Mouse (Mus musculus) neural tube, embryonic 12.5 days (tissue): Measurements from ENCODE around the gene Tubb3. TPM values are rescaled to one million over a fixed set of nuclear protein-coding genes. Genes with fewer than 3 reads are reported as not detected.
"Not testable (repeated sequence)": the region's sequence is repeated elsewhere in the genome, so short reads cannot be mapped to it uniquely, and the experiment has no call there.

Experiments used
- ATAC-seq: fragments of 200-750 bp; cut with Nextera tagmentation; 2 replicates; pipeline ENCODE4 v1.8.0; 2017; ENCODE audit warnings: low read depth, mild to moderate bottlenecking, moderate TSS enrichment, moderate library complexity; ENCODE audit not compliant: low FRiP score
- H3K27ac ChIP-seq: fragments of 300-500 bp; sonication (generic); 2 replicates; pipeline ENCODE4 v1.5.1; 2016
- H3K27me3 ChIP-seq: fragments of 300-500 bp; sonication (generic); replicated peaks from 2 replicates; pipeline ENCODE4 v1.6.1; 2016; ENCODE audit warnings: mild to moderate bottlenecking
- H3K36me3 ChIP-seq: fragments of 300-500 bp; sonication (generic); 2 replicates; pipeline ENCODE4 v1.6.1; 2016; ENCODE audit warnings: mild to moderate bottlenecking
- H3K4me1 ChIP-seq: fragments of 300-500 bp; sonication (generic); 2 replicates; pipeline ENCODE4 v1.6.1; 2016
- H3K4me2 ChIP-seq: fragments of 300-500 bp; sonication (generic); replicated peaks from 2 replicates; pipeline ENCODE4 v1.6.1; 2016; ENCODE audit warnings: mild to moderate bottlenecking
- H3K4me3 ChIP-seq: fragments of 300-500 bp; sonication (generic); 2 replicates; pipeline ENCODE4 v1.5.1; 2016
- H3K9ac ChIP-seq: fragments of 300-500 bp; sonication (generic); 2 replicates; pipeline ENCODE4 v1.6.1; 2016; ENCODE audit warnings: mild to moderate bottlenecking
- H3K9me3 ChIP-seq: fragments of 300-500 bp; sonication (generic); 2 replicates; pipeline ENCODE4 v1.6.1; 2016; ENCODE audit warnings: mild to moderate bottlenecking
- WGBS: fragments of 180-500 bp; shearing (Covaris S2); methylation state at CpG from one replicate; pipeline ENCODE4 v1.1.7; 2016; 5-methylcytosine and 5-hydroxymethylcytosine counted together
- polyA plus RNA-seq: library from polyadenylated mRNA; unstranded; fragments of >200 nt; fragmentation: Nextera tagmentation; extraction: Ambion mirVana; gene quantifications from 2 replicates; pipeline ENCODE4 v1.2.1, GENCODE M21; 2016

The Tubb3 gene
- polyA plus RNA-seq, 1 experiment from 2014 or later: 1,244 TPM

- H3K36me3 ChIP-seq: peaks cover 31% of the 10 kb centered on the region
- WGBS: 84% methylated on average over 5 of the region's 5 CpGs
- H3K4me1 ChIP-seq: peaks cover 19% of the 10 kb centered on the region
Observed at GRCm38 (mm10) chr8:123414997-123415696, 3.9 kb downstream of the Tubb3 start.

GRCm38 (mm10) chr8:123415967-123416943 is 5.0 kb downstream of the Tubb3 start:
- peaks cover 42% of the 10 kb centered on the region for H3K36me3 ChIP-seq
- H3K4me2 ChIP-seq: peak overlapping the region; percentile 69
- 83% methylated on average over 8 of the region's 8 CpGs for WGBS
- no peak for ATAC-seq
- no peaks in the 10 kb centered on the region for H3K27me3 ChIP-seq
- no peak overlapping the region for H3K27ac ChIP-seq
- H3K4me1 ChIP-seq: peaks cover 14% of the 10 kb centered on the region
- H3K4me3 ChIP-seq: no peak overlapping the region
- H3K9ac ChIP-seq: peak overlapping the region; percentile 33; the same call in 1 of the 2 replicates
- no peaks in the 10 kb centered on the region for H3K9me3 ChIP-seq

More at GRCm38 (mm10) chr8:123414997-123415696, 3.9 kb downstream of the Tubb3 start:
- not testable (repeated sequence) for H3K27ac ChIP-seq, H3K9me3 ChIP-seq, H3K27me3 ChIP-seq, ATAC-seq, H3K9ac ChIP-seq
- Histone ChIP-seq H3K4me2 (peak overlapping the region; percentile 69), H3K4me3 (peak overlapping the region; percentile 79; the same call in 1 of the 2 replicates)

GRCm38 (mm10) chr8:123416944-123417555 is 5.8 kb downstream of the Tubb3 start:
- H3K4me2 ChIP-seq: peak overlapping the region; percentile 40
- no peaks in the 10 kb centered on the region for H3K9me3 ChIP-seq
- H3K4me3 ChIP-seq: no peak overlapping the region
- 78% methylated on average over 8 of the region's 8 CpGs for WGBS
- ATAC-seq: no peak
- H3K4me1 ChIP-seq: peaks cover 14% of the 10 kb centered on the region
- no peak overlapping the region for H3K9ac ChIP-seq
- peaks cover 47% of the 10 kb centered on the region for H3K36me3 ChIP-seq
- H3K27me3 ChIP-seq: no peaks in the 10 kb centered on the region
- H3K27ac ChIP-seq: no peak overlapping the region

GRCm38 (mm10) chr8:123419711-123420110 is 8.5 kb downstream of the Tubb3 start:
- peaks cover 9% of the 10 kb centered on the region for H3K4me1 ChIP-seq
- H3K9me3 ChIP-seq: no peaks in the 10 kb centered on the region
- no peak overlapping the region for H3K27ac ChIP-seq
- no peaks in the 10 kb centered on the region for H3K27me3 ChIP-seq
- no peak overlapping the region for H3K4me2 ChIP-seq
- peaks cover 51% of the 10 kb centered on the region for H3K36me3 ChIP-seq
- no peak overlapping the region for H3K4me3 ChIP-seq
- ATAC-seq: no peak
- no peak overlapping the region for H3K9ac ChIP-seq
- WGBS: 88% methylated on average over 4 of the region's 4 CpGs

GRCm38 (mm10) chr8:123420525-123421281 is 9.5 kb downstream of the Tubb3 start:
- H3K36me3 ChIP-seq: peaks cover 51% of the 10 kb centered on the region
- no peak overlapping the region for H3K9ac ChIP-seq
- WGBS: 96% methylated on average over 34 of the region's 34 CpGs
- H3K27me3 ChIP-seq: no peaks in the 10 kb centered on the region
- peaks cover 9% of the 10 kb centered on the region for H3K4me1 ChIP-seq
- no peak overlapping the region for H3K27ac ChIP-seq
- no peak overlapping the region for H3K4me3 ChIP-seq
- no peak for ATAC-seq
- no peaks in the 10 kb centered on the region for H3K9me3 ChIP-seq
- no peak overlapping the region for H3K4me2 ChIP-seq

GRCm38 (mm10) chr8:123421325-123421724 is 10.1 kb downstream of the Tubb3 start:
- H3K27me3 ChIP-seq: no peaks in the 10 kb centered on the region
- H3K36me3 ChIP-seq: peaks cover 51% of the 10 kb centered on the region
- ATAC-seq: no peak
- peaks cover 1% of the 10 kb centered on the region; the same call in 1 of the 2 replicates for H3K9me3 ChIP-seq
- H3K4me1 ChIP-seq: peaks cover 8% of the 10 kb centered on the region
- WGBS: 94% methylated on average over 19 of the region's 19 CpGs
- H3K4me2 ChIP-seq: no peak overlapping the region
- no peak overlapping the region for H3K4me3 ChIP-seq
- H3K9ac ChIP-seq: no peak overlapping the region
- no peak overlapping the region for H3K27ac ChIP-seq

- 0 out of 2 replicates have a peak, but pooled peaks have one; percentile 42 for ATAC-seq
- H3K9me3 ChIP-seq: peaks cover 10% of the 10 kb centered on the region
- 21% methylated on average over 17 of the region's 17 CpGs for WGBS
- H3K27ac ChIP-seq: no peak overlapping the region
- H3K4me1 ChIP-seq: no peaks in the 10 kb centered on the region; the same call in 1 of the 2 replicates
- H3K27me3 ChIP-seq: no peaks in the 10 kb centered on the region
- H3K9ac ChIP-seq: no peak overlapping the region
- peak overlapping the region; percentile 37 for H3K4me2 ChIP-seq
- no peak overlapping the region for H3K4me3 ChIP-seq
- peaks cover 45% of the 10 kb centered on the region for H3K36me3 ChIP-seq
Observed at GRCm38 (mm10) chr8:123422056-123422780, 11.0 kb downstream of the Tubb3 start.

GRCm38 (mm10) chr8:123422781-123423159 is 11.5 kb downstream of the Tubb3 start:
- H3K9ac ChIP-seq: no peak overlapping the region
- no peaks in the 10 kb centered on the region for H3K27me3 ChIP-seq
- ATAC-seq: 0 out of 2 replicates have a peak, but pooled peaks have one; percentile 17
- no peak overlapping the region for H3K27ac ChIP-seq
- no peak overlapping the region for H3K4me2 ChIP-seq
- peaks cover 15% of the 10 kb centered on the region for H3K9me3 ChIP-seq
- H3K36me3 ChIP-seq: peaks cover 44% of the 10 kb centered on the region
- 17% methylated on average over 3 of the region's 3 CpGs for WGBS
- no peak overlapping the region for H3K4me3 ChIP-seq
- no peaks in the 10 kb centered on the region; the same call in 1 of the 2 replicates for H3K4me1 ChIP-seq

- ATAC-seq: no peak
- no peak within 1 kb of the TSS for H3K27ac ChIP-seq
Observed at GRCm38 (mm10) chr8:123423441-123423840, 12.2 kb downstream of the Tubb3 start, which contains the start of gene Def8. Def8 (plus strand) TSS chr8:123423527.

GRCm38 (mm10) chr8:123426511-123427509 is 15.6 kb downstream of the Tubb3 start:
- H3K4me1 ChIP-seq: no peaks in the 10 kb centered on the region
- no peak overlapping the region for H3K4me2 ChIP-seq
- ATAC-seq: no peak
- no peak overlapping the region for H3K4me3 ChIP-seq
- 96% methylated on average over 27 of the region's 27 CpGs for WGBS
- peaks cover 44% of the 10 kb centered on the region for H3K9me3 ChIP-seq
- H3K27me3 ChIP-seq: no peaks in the 10 kb centered on the region
- no peak overlapping the region for H3K27ac ChIP-seq
- H3K36me3 ChIP-seq: peaks cover 4% of the 10 kb centered on the region; the same call in 1 of the 2 replicates
- H3K9ac ChIP-seq: no peak overlapping the region

More at GRCm38 (mm10) chr8:123423441-123423840, 12.2 kb downstream of the Tubb3 start, which contains the start of gene Def8:
- peak within 1 kb of the TSS; percentile 37 for H3K4me2 ChIP-seq
- WGBS: 80% methylated on average over 7 of the region's 7 CpGs
- H3K4me3 ChIP-seq: no peak within 1 kb of the TSS
- H3K36me3 ChIP-seq: peaks cover 37% of the 10 kb centered on the region
- peaks cover 22% of the 10 kb centered on the region for H3K9me3 ChIP-seq
- H3K4me1 ChIP-seq: no peaks in the 10 kb centered on the region
- no peaks in the 10 kb centered on the region for H3K27me3 ChIP-seq
- no peak within 1 kb of the TSS for H3K9ac ChIP-seq
